Mouse (Mus musculus) MEL (cell line): Measurements from ENCODE around the gene Pml. TPM values are rescaled to one million over a fixed set of nuclear protein-coding genes. Genes with fewer than 3 reads are reported as not detected.

Experiments used
- DNase-seq: peaks from one replicate; pipeline ENCODE4 v3.0.0; 2011; ENCODE audit warnings: low read depth, low spot score
- H3K27ac ChIP-seq: 2 replicates; pipeline ENCODE4 v1.5.1; 2012; ENCODE audit warnings: low read depth, mild to moderate bottlenecking, control low read depth, low read length, moderate library complexity; ENCODE audit not compliant: control insufficient read depth
- H3K27me3 ChIP-seq, 2 experiments: fragments of 150-350 bp in 1 of 2; sonication (generic) in 1 of 2; 2 replicates each; pipeline ENCODE4 v1.6.1; 2012; ENCODE audit warnings: low read length in 2 of 2, mild to moderate bottlenecking in 2 of 2, improper control_type of control experiment in 1 of 2, moderate library complexity in 1 of 2; ENCODE audit not compliant: insufficient read depth in 2 of 2, control insufficient read depth in 1 of 2
- H3K36me3 ChIP-seq, 2 experiments: 2 replicates each; pipeline ENCODE4 v1.6.1; 2012 to 2014; ENCODE audit warnings: low read length in 2 of 2, improper control_type of control experiment in 1 of 2, inconsistent platforms in 1 of 2, mild to moderate bottlenecking in 1 of 2; ENCODE audit not compliant: insufficient read depth in 2 of 2, control insufficient read depth in 1 of 2
- H3K4me1 ChIP-seq, 2 experiments: fragments of 150-350 bp in 1 of 2; sonication (generic) in 1 of 2; 2 replicates each; pipeline ENCODE4 v1.6.1; 2012; ENCODE audit warnings: low read length in 2 of 2, improper control_type of control experiment in 1 of 2, mild to moderate bottlenecking in 1 of 2; ENCODE audit not compliant: insufficient read depth in 2 of 2, control insufficient read depth in 1 of 2
- H3K4me3 ChIP-seq, 2 experiments: fragments of 150-350 bp in 1 of 2; sonication (generic) in 1 of 2; 2 replicates each; pipeline ENCODE4 v1.5.1; 2012; ENCODE audit warnings: low read depth in 2 of 2, low read length in 2 of 2, mild to moderate bottlenecking in 2 of 2, moderate library complexity in 2 of 2, control low read depth in 1 of 2, improper control_type of control experiment in 1 of 2; ENCODE audit not compliant: control insufficient read depth in 1 of 2, insufficient read depth in 1 of 2
- H3K79me2 ChIP-seq: 2 replicates; pipeline ENCODE4 v1.6.1; 2012; ENCODE audit warnings: mild to moderate bottlenecking, low read length, moderate library complexity; ENCODE audit not compliant: control insufficient read depth, poor library complexity, insufficient read depth
- H3K9ac ChIP-seq: 2 replicates; pipeline ENCODE4 v1.6.1; 2012; ENCODE audit warnings: low read depth, mild to moderate bottlenecking, control low read depth, low read length, moderate library complexity; ENCODE audit not compliant: control insufficient read depth, poor library complexity, severe bottlenecking
- H3K9me3 ChIP-seq: fragments of 150-350 bp; sonication (generic); replicated peaks from 2 replicates; pipeline ENCODE4 v1.6.1; 2012; ENCODE audit warnings: mild to moderate bottlenecking, low read length, improper control_type of control experiment, moderate library complexity; ENCODE audit not compliant: insufficient read depth
- CTCF ChIP-seq, 3 experiments: IDR thresholded peaks in 2 of 3; conservative IDR thresholded peaks in 1 of 3; 2 replicates each; pipeline ENCODE4 v1.5.1; 2011 to 2012; ENCODE audit warnings: low read length in 3 of 3, low read depth in 2 of 3, mild to moderate bottlenecking in 2 of 3, improper control_type of control experiment in 1 of 3, inconsistent platforms in 1 of 3, mixed read lengths in 1 of 3, moderate library complexity in 1 of 3; ENCODE audit not compliant: control insufficient read depth in 1 of 3, insufficient read depth in 1 of 3, poor library complexity in 1 of 3, severe bottlenecking in 1 of 3
- ELF1 ChIP-seq: IDR thresholded peaks from 2 replicates; pipeline ENCODE4 v1.6.1; 2014; ENCODE audit warnings: low read depth, mild to moderate bottlenecking, inconsistent platforms, low read length, improper control_type of control experiment, moderate library complexity
- JUND ChIP-seq: IDR thresholded peaks from 2 replicates; pipeline ENCODE4 v1.6.1; 2011; ENCODE audit warnings: low read depth, mild to moderate bottlenecking, improper control_type of control experiment, low read length
- MAX ChIP-seq: IDR thresholded peaks from 2 replicates; pipeline ENCODE4 v1.6.1; 2011; ENCODE audit warnings: low read length, improper control_type of control experiment
- NELFE ChIP-seq: IDR thresholded peaks from 2 replicates; pipeline ENCODE4 v1.6.1; 2011; ENCODE audit warnings: low read depth, low read length, improper control_type of control experiment
- POLR2A ChIP-seq, 2 experiments: IDR thresholded peaks; 2 replicates each; pipeline ENCODE4 v1.6.1; 2011 to 2012; ENCODE audit warnings: low read length in 2 of 2, mild to moderate bottlenecking in 2 of 2, control low read depth in 1 of 2, improper control_type of control experiment in 1 of 2, low read depth in 1 of 2, moderate library complexity in 1 of 2; ENCODE audit not compliant: control insufficient read depth in 1 of 2, insufficient read depth in 1 of 2, poor library complexity in 1 of 2
- POLR2AphosphoS2 ChIP-seq: IDR thresholded peaks from 2 replicates; pipeline ENCODE4 v1.6.1; 2011; ENCODE audit warnings: low read length, improper control_type of control experiment
- SMC3 ChIP-seq: IDR thresholded peaks from 2 replicates; pipeline ENCODE4 v1.6.1; 2011; ENCODE audit warnings: low read depth, low read length, improper control_type of control experiment
- USF2 ChIP-seq, 2 experiments: IDR thresholded peaks; 2 replicates each; pipeline ENCODE4 v1.6.1; 2011 to 2012; ENCODE audit warnings: improper control_type of control experiment in 2 of 2, low read length in 2 of 2, borderline replicate concordance in 1 of 2, inconsistent platforms in 1 of 2, low read depth in 1 of 2, mild to moderate bottlenecking in 1 of 2; ENCODE audit not compliant: insufficient read depth in 1 of 2
- ZKSCAN1 ChIP-seq: IDR thresholded peaks from 2 replicates; pipeline ENCODE4 v1.6.1; 2012; ENCODE audit warnings: low read depth, mild to moderate bottlenecking, inconsistent platforms, low read length, improper control_type of control experiment, moderate library complexity
- polyA plus RNA-seq, 2 experiments: library from polyadenylated mRNA; stranded (reverse) in 1 of 2; unstranded in 1 of 2; fragments of >175 nt in 1 of 2; fragments of >200 nt in 1 of 2; gene quantifications; 2 replicates each; pipeline versions ENCODE4 v1.2.1 to v1.2.4; 2012; ENCODE audit warnings: low replicate concordance in 2 of 2, low read depth in 1 of 2; ENCODE audit not compliant: insufficient read length in 2 of 2, insufficient read depth in 1 of 2, missing spikeins in 1 of 2
- total RNA-seq: library from RNA; depleted of rRNA; stranded (reverse); fragments of 300-350 nt; gene quantifications from 2 replicates; pipeline ENCODE4 v1.2.3, GENCODE M21; 2012

The Pml gene
- total and polyA plus RNA-seq, 3 experiments = 25.2 to 56.6 TPM; not detected in 1

DNA sequence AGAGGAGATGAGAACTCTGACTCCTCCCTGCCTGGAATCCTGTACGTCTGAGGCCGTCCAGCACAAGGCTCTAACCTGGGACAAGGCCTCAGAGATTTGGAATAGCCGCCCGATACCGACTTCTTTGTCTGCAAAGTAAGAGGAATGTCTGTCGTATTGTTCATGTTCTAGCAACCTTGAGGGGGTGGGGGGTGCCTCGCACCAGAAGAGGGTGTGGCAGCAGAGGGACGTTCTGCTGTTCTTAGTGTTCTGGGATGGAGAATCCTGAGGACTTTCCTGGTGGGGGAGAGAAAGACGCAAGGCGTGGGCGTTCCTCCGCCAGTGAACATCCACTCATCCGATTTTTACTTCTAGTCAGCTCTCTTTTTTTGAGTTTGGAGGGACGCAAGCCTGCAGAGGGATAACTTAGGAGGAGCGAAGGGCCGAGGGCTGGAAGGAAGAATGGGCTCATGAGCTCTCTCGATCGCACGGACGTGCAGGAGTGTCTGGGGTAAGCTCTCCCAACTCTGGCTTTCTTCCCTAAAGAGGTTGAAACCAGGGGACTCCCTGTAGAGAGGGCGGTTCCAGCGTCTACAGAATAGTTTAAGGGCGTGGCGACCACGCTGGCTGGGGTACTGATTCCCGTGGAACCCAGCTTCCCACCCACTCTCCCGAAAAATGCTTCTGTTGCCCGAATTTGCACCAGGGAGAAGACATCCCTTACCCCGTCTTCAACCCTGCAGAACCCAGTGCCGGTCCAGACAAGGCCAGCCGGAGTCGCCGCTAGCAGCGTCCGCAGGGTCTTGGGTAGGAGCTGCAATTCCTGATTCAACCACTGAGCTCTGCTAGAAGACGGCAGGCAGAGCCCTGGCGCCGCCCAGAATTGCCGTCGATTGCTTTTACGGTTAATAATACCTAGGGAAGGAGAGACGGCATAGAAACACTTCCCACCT lies 45.8 kb downstream of the Pml start, which contains the start of the genes Islr and Islr2:
Islr (minus strand) TSS at position 791 of the 932 bp plus-strand sequence.
Islr2 (minus strand) TSS at position 804 of the 932 bp plus-strand sequence.
- peaks cover 0 to 16% of the 10 kb centered on the region in 2 experiments; a peak in 2 of 4 replicates for H3K4me1 ChIP-seq

DNA sequence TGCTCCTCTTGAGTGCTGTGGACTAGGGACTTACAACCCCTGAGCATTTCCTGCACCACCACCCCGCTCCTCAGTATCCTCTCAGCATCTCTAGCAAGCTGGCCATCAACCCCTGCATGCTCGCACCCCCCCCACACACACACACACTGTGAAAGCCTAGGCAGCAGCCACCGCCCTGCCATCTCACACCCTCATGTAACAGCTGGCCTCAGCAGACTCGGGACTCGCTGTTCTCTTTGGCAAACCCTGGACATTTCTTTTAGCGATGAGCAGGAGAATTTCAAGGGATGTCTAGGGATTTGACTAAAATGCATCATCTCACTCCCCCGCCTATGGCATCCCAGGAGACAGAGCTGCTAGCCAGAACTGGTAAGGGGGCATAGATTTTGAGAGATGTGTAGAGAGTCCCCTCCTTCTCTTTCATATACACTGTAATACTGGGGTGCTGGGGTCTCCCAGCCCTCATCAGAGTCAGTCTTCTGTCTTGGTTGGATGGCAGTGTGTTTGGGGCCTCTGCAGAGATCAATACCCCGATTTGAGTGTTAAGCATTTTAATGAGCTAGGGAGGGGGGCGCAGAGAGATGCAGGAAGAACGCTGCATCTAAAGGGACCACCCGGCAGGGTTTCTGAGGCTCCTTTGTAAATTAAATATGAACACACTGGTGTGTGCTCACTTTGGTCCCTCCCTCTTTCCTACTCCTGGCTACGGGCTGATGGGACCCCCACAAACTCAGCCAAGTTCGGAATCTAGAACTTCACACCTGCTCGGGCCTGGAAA lies 46.7 kb downstream of the Pml start:
- H3K36me3 ChIP-seq = peaks cover 0 to 4% of the 10 kb centered on the region in 2 experiments; a peak in 2 of 4 replicates
- no peaks in the 10 kb centered on the region for H3K9me3 ChIP-seq
- H3K4me3 ChIP-seq = no peak overlapping the region
- H3K4me1 ChIP-seq = peaks cover 0 to 10% of the 10 kb centered on the region in 2 experiments; a peak in 2 of 4 replicates
- no peak overlapping the region for H3K9ac ChIP-seq
- DNase-seq = no peak
- no peak overlapping the region for H3K27ac ChIP-seq
- H3K27me3 ChIP-seq = no peaks in the 10 kb centered on the region
- no peak for TF ChIP-seq USF2 (IDR thresholded peaks at IDR 0.05; ENCODE audit: borderline replicate concordance in 1 of 2, insufficient read depth in 1 of 2, low read depth in 1 of 2, low read length in 2 of 2)
- TF ChIP-seq MAX = no peak
- no peak for TF ChIP-seq CTCF (IDR thresholded peaks at IDR 0.05 in 2 of 3, conservative IDR thresholded peaks at IDR 0.05 in 1 of 3; ENCODE audit: control insufficient read depth in 1 of 3, insufficient read depth in 1 of 3, low read depth in 2 of 3, low read length in 3 of 3, poor library complexity in 1 of 3, severe bottlenecking in 1 of 3)
- TF ChIP-seq ELF1 = no peak
- TF ChIP-seq ZKSCAN1 = no peak
- no peak for TF ChIP-seq JUND
- TF ChIP-seq POLR2A (IDR thresholded peaks at IDR 0.05; ENCODE audit: control insufficient read depth in 1 of 2, insufficient read depth in 1 of 2, low read depth in 1 of 2, low read length in 2 of 2, poor library complexity in 1 of 2) = no peak
- no peaks in the 10 kb centered on the region for H3K79me2 ChIP-seq

More for the DNA sequence above, 45.8 kb downstream of the Pml start, which contains the start of the genes Islr and Islr2:
- peak; percentile 66 for DNase-seq
- H3K27me3 ChIP-seq = no peaks in the 10 kb centered on the region
- peak within 1 kb of the TSS; percentile 57 for H3K9ac ChIP-seq
- H3K4me3 ChIP-seq = peak within 1 kb of the TSS; percentile 36 to 70
- TF ChIP-seq SMC3 = no peak
- TF ChIP-seq NELFE = no peak
- TF ChIP-seq CTCF (IDR thresholded peaks at IDR 0.05 in 2 of 3, conservative IDR thresholded peaks at IDR 0.05 in 1 of 3; ENCODE audit: control insufficient read depth in 1 of 3, insufficient read depth in 1 of 3, low read depth in 2 of 3, low read length in 3 of 3, poor library complexity in 1 of 3, severe bottlenecking in 1 of 3) = peak in 2 of 3 experiments; percentile 40 to 48; a peak in 4 of 6 replicates
- TF ChIP-seq POLR2AphosphoS2 = no peak
- no peak for TF ChIP-seq USF2 (IDR thresholded peaks at IDR 0.05; ENCODE audit: borderline replicate concordance in 1 of 2, insufficient read depth in 1 of 2, low read depth in 1 of 2, low read length in 2 of 2)
- peaks cover 0 to 4% of the 10 kb centered on the region in 2 experiments; a peak in 2 of 4 replicates for H3K36me3 ChIP-seq
- H3K9me3 ChIP-seq = no peaks in the 10 kb centered on the region
- no peak within 1 kb of the TSS for H3K27ac ChIP-seq
- H3K79me2 ChIP-seq = no peaks in the 10 kb centered on the region
